Mouse (Mus musculus): ENCODE measurements around the gene Tagln.

Gene Tagln

GRCm38 (mm10) chr9:45946182-45946871 lies 10.5 kb upstream of the Tagln start:
- in situ Hi-C loops (cut with MseI, MboI) = no loop called here

GRCm38 (mm10) chr9:45945721-45946120 lies 9.9 kb upstream of the Tagln start:
- in situ Hi-C loops (cut with MseI, MboI) = no loop called here

DNA sequence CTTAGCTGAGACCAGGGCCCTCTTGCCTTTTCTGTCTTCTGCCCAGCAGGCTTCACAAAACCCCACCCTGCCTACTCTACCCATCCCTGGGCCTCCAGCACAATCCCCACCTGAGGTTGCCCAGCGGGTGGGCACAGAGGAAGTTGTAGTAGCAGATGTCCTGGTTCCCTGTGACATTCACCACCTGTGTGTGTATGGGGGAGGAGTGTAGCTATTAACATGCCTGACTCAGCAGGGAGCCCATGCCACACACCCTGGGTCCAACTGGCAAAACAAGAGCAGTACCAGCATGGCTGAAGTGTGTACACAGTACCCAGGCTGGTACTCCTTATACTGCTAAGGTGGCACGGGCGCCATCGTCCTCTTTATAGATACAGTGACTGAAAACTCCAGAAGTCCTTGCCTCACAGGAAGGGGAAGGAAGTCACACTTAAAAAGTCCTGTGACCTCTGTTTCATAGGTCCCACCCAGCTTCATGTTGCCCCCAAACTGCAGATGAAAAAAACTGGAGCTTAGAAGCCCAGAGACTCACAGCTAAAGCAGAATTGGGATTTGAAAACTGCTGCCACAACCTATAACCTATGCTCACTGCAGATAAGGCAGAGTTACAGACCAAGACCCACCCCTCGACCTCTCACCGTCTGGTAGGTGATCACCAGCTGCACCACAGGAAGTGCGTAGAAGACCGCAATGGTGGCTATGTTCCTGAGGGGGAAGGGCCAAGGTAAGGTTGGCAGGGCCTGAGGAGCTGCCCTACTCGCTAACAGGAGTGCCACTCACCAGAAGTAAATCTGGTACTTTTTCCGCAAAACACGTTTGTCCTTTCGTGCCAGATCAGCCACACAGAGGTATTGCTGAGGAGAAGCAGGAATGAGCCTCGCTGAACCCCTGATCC lies 8.9 kb upstream of the Tagln start:
- in situ Hi-C loops (cut with MseI, MboI) = no loop called here

GRCm38 (mm10) chr9:45943628-45944505 lies 8.0 kb upstream of the Tagln start:
- in situ Hi-C loops (cut with MseI, MboI) = no loop called here

DNA sequence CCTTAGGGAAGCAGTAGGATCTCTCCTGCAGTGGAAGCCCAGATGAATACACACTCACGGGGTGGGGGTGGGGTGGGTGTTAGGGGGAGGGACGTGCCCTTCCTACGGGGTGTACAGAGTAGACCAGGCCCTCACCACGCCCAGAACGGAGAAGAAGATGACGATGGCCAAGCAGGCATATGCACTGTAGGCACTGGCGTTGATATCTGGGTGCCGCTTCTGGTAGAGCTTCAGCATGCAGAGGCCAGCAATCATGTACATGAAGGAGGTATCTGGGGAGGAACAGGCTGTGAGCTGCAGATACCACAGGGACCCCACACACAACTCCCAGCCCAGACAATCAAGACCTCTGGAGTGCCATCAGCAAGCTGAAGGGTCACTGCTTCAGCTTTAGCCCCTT lies 7.1 kb upstream of the Tagln start:
- in situ Hi-C loops (cut with MseI, MboI) = no loop called here

DNA sequence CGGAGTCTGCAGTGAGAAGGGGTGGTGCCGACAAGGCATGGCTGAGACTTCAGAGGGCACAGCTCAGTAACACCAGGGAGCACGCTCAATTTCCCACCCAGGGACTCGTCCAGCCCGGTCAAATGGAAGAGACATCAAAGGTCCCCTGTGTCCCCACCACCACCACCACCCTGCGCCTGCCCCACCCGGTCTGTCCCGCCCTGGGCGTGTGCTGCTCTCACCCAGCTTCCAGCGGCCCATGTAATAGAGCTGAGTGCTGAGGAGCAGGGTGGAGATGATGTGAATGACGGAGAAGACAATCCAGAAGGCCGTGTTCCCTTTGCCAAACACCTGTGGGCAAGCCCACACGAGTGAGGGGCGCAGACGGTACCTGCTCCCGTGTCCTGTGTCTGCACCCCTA lies 6.6 kb upstream of the Tagln start:
- in situ Hi-C loops (cut with MseI, MboI) = no loop called here

DNA sequence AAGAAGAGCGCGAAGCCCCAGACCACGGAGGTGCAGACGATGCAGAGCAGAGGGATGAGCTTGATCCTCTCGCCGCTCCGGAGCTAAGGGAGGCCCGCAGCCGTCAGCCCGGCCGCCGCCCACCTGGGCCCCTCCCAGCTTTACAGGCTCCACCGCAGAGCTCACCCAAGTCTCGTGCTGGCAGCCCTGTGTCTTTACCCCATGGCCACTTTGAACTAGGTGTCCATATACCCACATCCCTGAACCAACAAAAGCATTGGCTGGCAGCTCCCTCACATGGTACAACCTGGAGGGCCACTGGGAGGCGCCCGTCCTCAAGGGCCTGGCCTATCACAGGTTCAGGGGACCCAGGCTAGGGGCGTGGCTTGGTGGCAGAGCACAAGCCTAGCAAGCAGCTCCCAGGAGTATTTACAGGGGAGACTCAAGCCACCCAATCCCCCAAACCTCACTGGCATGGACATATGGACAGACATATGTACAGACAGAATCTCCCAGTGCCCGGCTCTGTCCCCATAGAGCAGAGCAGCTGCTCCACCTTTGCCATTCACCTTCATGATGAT lies 5.6 kb upstream of the Tagln start:
- in situ Hi-C loops (cut with MseI, MboI) = no loop called here

- in situ Hi-C loops (cut with MseI, MboI) = no loop called here
These were observed 3.9 kb upstream of the Tagln start for GRCm38 (mm10) chr9:45939794-45940193.

GRCm38 (mm10) chr9:45938952-45939637 lies 3.2 kb upstream of the Tagln start:
- in situ Hi-C loops (cut with MseI, MboI) = no loop called here

GRCm38 (mm10) chr9:45938088-45938487 lies 2.2 kb upstream of the Tagln start:
- in situ Hi-C loops (cut with MseI, MboI) = no loop called here

- in situ Hi-C loops (cut with MseI, MboI) = no loop called here
These were observed 1.0 kb upstream of the Tagln start for GRCm38 (mm10) chr9:45936883-45937282.

DNA sequence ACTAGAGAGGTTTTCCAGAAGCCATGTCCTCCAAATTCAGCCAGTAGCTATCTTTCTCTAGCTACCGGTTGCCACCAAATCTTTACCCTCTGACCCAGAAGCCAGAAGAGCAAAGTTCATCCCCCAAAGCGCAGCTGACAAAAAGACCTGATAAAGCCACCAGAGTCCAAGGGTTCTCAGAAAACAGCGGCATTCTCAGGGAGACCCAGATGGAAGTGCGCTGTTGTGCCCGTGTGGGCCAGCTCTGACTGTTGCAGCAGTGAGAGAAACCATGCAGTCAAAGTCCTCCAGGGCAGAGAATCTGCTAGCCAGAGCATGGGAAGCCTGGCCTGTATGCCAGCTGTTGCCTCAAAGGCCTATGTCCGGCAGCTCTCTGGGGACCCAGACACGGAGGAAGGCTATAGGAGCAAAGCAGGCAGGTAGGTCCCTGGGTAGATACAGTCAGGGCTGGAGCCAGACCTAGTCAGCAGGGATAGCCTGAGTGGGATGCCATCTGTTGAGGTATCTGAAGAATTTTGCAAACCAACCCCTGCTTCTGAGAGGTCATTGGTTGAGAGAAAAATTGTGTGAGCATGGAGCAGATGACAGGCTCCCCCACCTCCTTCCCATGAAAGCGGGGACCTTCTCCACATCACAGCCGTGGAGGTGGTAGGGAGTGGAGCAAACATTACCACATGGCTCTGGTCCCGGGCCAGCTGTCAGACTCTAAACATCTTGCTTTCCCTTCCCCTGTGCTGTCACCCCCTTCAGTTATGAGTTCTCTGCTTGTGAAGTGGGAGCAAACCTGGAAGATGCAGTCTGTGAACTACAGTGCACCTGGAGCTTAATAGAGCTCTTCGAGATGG lies 3.1 kb downstream of the Tagln start:
- in situ Hi-C loops (cut with MseI, MboI) = no loop called here

DNA sequence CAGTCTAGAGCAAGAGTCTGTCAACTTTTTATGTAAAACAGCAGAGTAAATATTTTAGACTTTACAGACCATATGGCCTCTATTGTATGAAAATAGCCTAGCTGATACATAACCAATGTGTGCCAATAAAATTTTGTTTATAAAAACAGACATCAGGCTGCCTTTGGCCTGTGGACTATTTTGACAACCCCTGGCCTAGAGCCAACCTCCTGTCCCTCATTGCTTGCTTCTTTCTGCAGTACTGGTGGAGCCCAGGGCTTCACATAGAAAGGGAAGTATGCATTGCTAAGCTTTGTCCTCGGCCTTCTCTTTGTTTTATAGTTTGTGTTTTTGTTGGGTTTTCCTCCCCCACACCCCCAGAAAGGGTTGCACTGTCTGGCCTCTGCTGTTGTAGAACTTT lies 3.9 kb downstream of the Tagln start:
- in situ Hi-C loops (cut with MseI, MboI) = no loop called here

- in situ Hi-C loops (cut with MseI, MboI) = no loop called here
These were observed 6.6 kb downstream of the Tagln start for GRCm38 (mm10) chr9:45929285-45929684.

GRCm38 (mm10) chr9:45919895-45920294 lies 16.0 kb downstream of the Tagln start:
- in situ Hi-C loops (cut with MseI, MboI) = no loop called here

- in situ Hi-C loops (cut with MseI, MboI) = no loop called here
These were observed 18.6 kb downstream of the Tagln start for GRCm38 (mm10) chr9:45917041-45917934.

DNA sequence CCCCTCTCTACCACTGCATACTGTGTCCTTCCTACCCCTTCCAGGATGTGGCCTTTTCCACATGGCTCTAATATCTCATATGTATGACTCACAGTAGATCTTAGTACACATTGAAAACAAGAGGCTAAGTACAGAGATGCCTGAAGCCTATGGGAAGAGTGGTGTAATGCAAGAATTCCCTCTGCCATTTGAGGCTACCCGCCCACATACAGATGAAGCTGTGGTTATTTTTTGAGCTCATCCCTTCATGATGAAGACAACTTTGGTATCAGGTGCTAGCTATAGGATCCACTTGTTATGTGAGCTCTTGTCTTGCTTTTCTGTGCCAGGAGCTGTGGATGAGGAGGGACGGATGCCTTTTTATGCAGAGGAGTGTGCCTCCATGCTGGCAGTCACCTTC lies 20.2 kb downstream of the Tagln start:
- in situ Hi-C loops (cut with MseI, MboI) = no loop called here

DNA sequence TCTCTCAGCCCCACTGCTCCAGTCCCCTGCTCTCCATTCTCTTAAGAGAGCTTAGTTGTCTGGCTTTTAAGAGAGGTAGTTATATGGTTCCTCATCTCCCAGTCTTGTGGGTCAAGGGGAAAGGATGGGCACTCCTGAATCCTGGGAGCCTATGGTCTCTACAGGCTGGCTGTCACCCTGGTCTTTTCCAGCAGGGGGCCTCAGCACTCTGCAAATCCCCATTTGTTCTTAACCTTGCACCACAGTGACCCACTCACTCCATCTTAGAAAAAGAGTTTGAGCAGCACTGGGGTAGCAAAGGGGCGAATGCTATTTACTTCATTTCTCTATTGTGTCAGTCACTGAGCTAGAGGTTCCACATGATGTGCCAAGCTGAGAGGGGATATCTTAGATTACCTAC lies 24.2 kb downstream of the Tagln start:
- in situ Hi-C loops (cut with MseI, MboI) = no loop called here

GRCm38 (mm10) chr9:45910995-45911394 lies 24.9 kb downstream of the Tagln start:
- in situ Hi-C loops (cut with MseI, MboI) = no loop called here
